Mouse (Mus musculus) stomach, embryonic 14.5 days (tissue): ENCODE data around the gene Slc8a1. TPM values are rescaled to one million over a fixed set of nuclear protein-coding genes. Genes with fewer than 3 reads are reported as not detected.

Experiments used
- ATAC-seq: fragments of 200-750 bp; cut with Nextera tagmentation; 2 replicates; pipeline ENCODE4 v1.8.0; 2017; ENCODE audit warnings: low read depth, moderate TSS enrichment; ENCODE audit not compliant: insufficient number of reproducible peaks, insufficient read depth, low FRiP score
- H3K27ac ChIP-seq: fragments of 300-500 bp; sonication (generic); 2 replicates; pipeline ENCODE4 v1.5.1; 2014; ENCODE audit warnings: mild to moderate bottlenecking, low read length, moderate library complexity, mixed read lengths
- H3K27me3 ChIP-seq: fragments of 300-500 bp; sonication (generic); 2 replicates; pipeline ENCODE4 v1.6.1; 2014; ENCODE audit warnings: low read length, control low read depth, mixed read lengths; ENCODE audit not compliant: control insufficient read depth, insufficient read depth
- H3K36me3 ChIP-seq: fragments of 300-500 bp; sonication (generic); 2 replicates; pipeline ENCODE4 v1.6.1; 2014; ENCODE audit warnings: mild to moderate bottlenecking, control low read depth, low read length, moderate library complexity, mixed read lengths; ENCODE audit not compliant: control insufficient read depth, insufficient read depth
- H3K4me1 ChIP-seq: fragments of 300-500 bp; sonication (generic); 2 replicates; pipeline ENCODE4 v1.6.1; 2014; ENCODE audit warnings: low read length, control low read depth, mixed read lengths; ENCODE audit not compliant: control insufficient read depth, insufficient read depth
- H3K4me2 ChIP-seq: fragments of 300-500 bp; sonication (generic); replicated peaks from 2 replicates; pipeline ENCODE4 v1.6.1; 2014; ENCODE audit warnings: low read depth, low read length, control low read depth
- H3K4me3 ChIP-seq: fragments of 300-500 bp; sonication (generic); 2 replicates; pipeline ENCODE4 v1.5.1; 2014; ENCODE audit warnings: low read depth, low read length, control low read depth
- H3K9ac ChIP-seq: fragments of 300-500 bp; sonication (generic); replicated peaks from 2 replicates; pipeline ENCODE4 v1.6.1; 2014; ENCODE audit warnings: low read depth, mild to moderate bottlenecking, control low read depth, low read length, moderate library complexity, mixed read lengths
- H3K9me3 ChIP-seq: fragments of 300-500 bp; sonication (generic); 2 replicates; pipeline ENCODE4 v1.6.1; 2016; ENCODE audit warnings: low read depth, low read length, control low read depth; ENCODE audit not compliant: control insufficient read depth
- WGBS: fragments of 180-500 bp; shearing (Covaris S2); extraction: QIAGEN DNeasy Blood & Tissue Kit; methylation state at CpG from one replicate; pipeline ENCODE4 v1.1.7; 2014; 5-methylcytosine and 5-hydroxymethylcytosine counted together
- polyA plus RNA-seq: library from polyadenylated mRNA; unstranded; fragments of >200 nt; fragmentation: Nextera tagmentation; extraction: Ambion mirVana; gene quantifications from 2 replicates; pipeline ENCODE4 v1.2.1, GENCODE M21; 2014

Slc8a1 gene
- polyA plus RNA-seq, 1 experiment from 2014 or later = 24.5 TPM

GRCm38 (mm10) chr17:81667935-81668334, 70.2 kb downstream of the Slc8a1 start:
- WGBS = 50% methylated on average over 2 of the region's 2 CpGs
- no peaks in the 10 kb centered on the region for H3K9me3 ChIP-seq
- no peak overlapping the region for H3K27ac ChIP-seq
- no peaks in the 10 kb centered on the region for H3K4me1 ChIP-seq
- ATAC-seq = no peak
- H3K4me2 ChIP-seq = peak overlapping the region; percentile 88
- H3K4me3 ChIP-seq = peak overlapping the region; percentile 2; the same call in 1 of the 2 replicates
- 0 out of 2 replicates have a peak, but pooled peaks cover 5% of the 10 kb centered on the region for H3K27me3 ChIP-seq
- H3K9ac ChIP-seq = no peak overlapping the region
- H3K36me3 ChIP-seq = no peaks in the 10 kb centered on the region

GRCm38 (mm10) chr17:81666551-81666950, 71.6 kb downstream of the Slc8a1 start:
- 36% methylated on average over 2 of the region's 2 CpGs for WGBS
- H3K9me3 ChIP-seq = no peaks in the 10 kb centered on the region
- no peak overlapping the region for H3K4me2 ChIP-seq
- no peaks in the 10 kb centered on the region for H3K36me3 ChIP-seq
- no peak for ATAC-seq
- no peak overlapping the region for H3K4me3 ChIP-seq
- no peak overlapping the region for H3K27ac ChIP-seq
- no peaks in the 10 kb centered on the region for H3K27me3 ChIP-seq
- no peaks in the 10 kb centered on the region for H3K4me1 ChIP-seq
- no peak overlapping the region for H3K9ac ChIP-seq

GRCm38 (mm10) chr17:81664916-81665315, 73.3 kb downstream of the Slc8a1 start:
- H3K4me3 ChIP-seq = no peak overlapping the region
- WGBS = 84% methylated on average over 4 of the region's 4 CpGs

GRCm38 (mm10) chr17:81657828-81658227, 80.3 kb downstream of the Slc8a1 start:
- H3K36me3 ChIP-seq = no peaks in the 10 kb centered on the region
- H3K9ac ChIP-seq = no peak overlapping the region
- no peak overlapping the region for H3K27ac ChIP-seq
- H3K27me3 ChIP-seq = no peaks in the 10 kb centered on the region
- no peak for ATAC-seq
- no peaks in the 10 kb centered on the region for H3K9me3 ChIP-seq
- no peak overlapping the region for H3K4me2 ChIP-seq
- H3K4me1 ChIP-seq = no peaks in the 10 kb centered on the region
- no peak overlapping the region for H3K4me3 ChIP-seq
- 96% methylated on average over 1 of the region's 1 CpGs for WGBS

More at GRCm38 (mm10) chr17:81664916-81665315, 73.3 kb downstream of the Slc8a1 start:
- Histone ChIP-seq H3K36me3 (no peaks in the 10 kb centered on the region), H3K4me2 (no peak overlapping the region), H3K27ac (no peak overlapping the region), H3K27me3 (no peaks in the 10 kb centered on the region), H3K9me3 (no peaks in the 10 kb centered on the region), H3K9ac (no peak overlapping the region), H3K4me1 (no peaks in the 10 kb centered on the region)
- no peak for ATAC-seq

GRCm38 (mm10) chr17:81654548-81654947, 83.6 kb downstream of the Slc8a1 start:
- H3K27me3 ChIP-seq = no peaks in the 10 kb centered on the region
- 76% methylated on average over 2 of the region's 2 CpGs for WGBS
- H3K27ac ChIP-seq = no peak overlapping the region
- H3K4me1 ChIP-seq = no peaks in the 10 kb centered on the region
- no peaks in the 10 kb centered on the region for H3K36me3 ChIP-seq
- H3K4me3 ChIP-seq = no peak overlapping the region
- H3K4me2 ChIP-seq = no peak overlapping the region
- no peak for ATAC-seq
- no peaks in the 10 kb centered on the region for H3K9me3 ChIP-seq
- H3K9ac ChIP-seq = no peak overlapping the region

GRCm38 (mm10) chr17:81652958-81653357, 85.2 kb downstream of the Slc8a1 start:
- H3K9ac ChIP-seq = no peak overlapping the region
- 53% methylated on average over 1 of the region's 1 CpGs for WGBS
- no peaks in the 10 kb centered on the region for H3K27me3 ChIP-seq
- peaks cover 4% of the 10 kb centered on the region for H3K36me3 ChIP-seq
- no peak overlapping the region for H3K27ac ChIP-seq
- H3K4me3 ChIP-seq = no peak overlapping the region
- no peak overlapping the region for H3K4me2 ChIP-seq
- H3K9me3 ChIP-seq = no peaks in the 10 kb centered on the region
- no peak for ATAC-seq
- H3K4me1 ChIP-seq = no peaks in the 10 kb centered on the region

GRCm38 (mm10) chr17:81636822-81637221, 101.4 kb downstream of the Slc8a1 start:
- Histone ChIP-seq H3K27me3 (no peaks in the 10 kb centered on the region), H3K36me3 (no peaks in the 10 kb centered on the region), H3K4me2 (no peak overlapping the region), H3K4me1 (no peaks in the 10 kb centered on the region), H3K9me3 (no peaks in the 10 kb centered on the region), H3K9ac (no peak overlapping the region), H3K27ac (no peak overlapping the region), H3K4me3 (no peak overlapping the region)
- ATAC-seq = no peak
- WGBS = 72% methylated on average over 2 of the region's 2 CpGs

- Histone ChIP-seq H3K4me1 (no peaks in the 10 kb centered on the region), H3K27ac (no peak overlapping the region), H3K27me3 (no peaks in the 10 kb centered on the region), H3K9me3 (no peaks in the 10 kb centered on the region), H3K4me2 (no peak overlapping the region), H3K36me3 (no peaks in the 10 kb centered on the region), H3K4me3 (no peak overlapping the region), H3K9ac (no peak overlapping the region)
- WGBS = 76% methylated on average over 2 of the region's 2 CpGs
- no peak for ATAC-seq
These were observed 107.7 kb downstream of the Slc8a1 start for GRCm38 (mm10) chr17:81630471-81630870.

GRCm38 (mm10) chr17:81621188-81621644, 117.0 kb downstream of the Slc8a1 start:
- H3K27ac ChIP-seq = no peak overlapping the region
- no peak overlapping the region for H3K4me3 ChIP-seq
- no peak overlapping the region for H3K4me2 ChIP-seq
- 0 out of 2 replicates have a peak, but pooled peaks cover 5% of the 10 kb centered on the region for H3K4me1 ChIP-seq
- WGBS = 67% methylated on average over 2 of the region's 2 CpGs
- ATAC-seq = no peak
- H3K36me3 ChIP-seq = no peaks in the 10 kb centered on the region
- H3K9ac ChIP-seq = no peak overlapping the region
- H3K9me3 ChIP-seq = no peaks in the 10 kb centered on the region
- no peaks in the 10 kb centered on the region for H3K27me3 ChIP-seq
